Mouse (Mus musculus): Measurements from ENCODE around the gene Herc1. TPM values are rescaled to one million over a fixed set of nuclear protein-coding genes. Genes with fewer than 3 reads are reported as not detected.

Gene Herc1
- total RNA-seq, 4 experiments from 2014 or later: 106 to 127 (median 112) TPM

- DNase-seq (ENCODE audit: low spot score in 2 of 2): no peak
Observed at GRCm38 (mm10) chr9:66492361-66492760, 142.1 kb downstream of the Herc1 start.

GRCm38 (mm10) chr9:66493992-66494391 is 143.7 kb downstream of the Herc1 start:
- no peak for DNase-seq (ENCODE audit: low spot score in 2 of 2)

GRCm38 (mm10) chr9:66501248-66501647 is 151.0 kb downstream of the Herc1 start:
- no peak for DNase-seq (ENCODE audit: low spot score in 2 of 2)

- DNase-seq (ENCODE audit: low spot score in 2 of 2): no peak
Observed at GRCm38 (mm10) chr9:66503879-66504411, 153.7 kb downstream of the Herc1 start.

GRCm38 (mm10) chr9:66504518-66504917 is 154.3 kb downstream of the Herc1 start:
- DNase-seq (ENCODE audit: low spot score in 2 of 2): peak in 1 of 2 experiments; percentile 85

GRCm38 (mm10) chr9:66505141-66505917 is 155.1 kb downstream of the Herc1 start:
- DNase-seq (ENCODE audit: low spot score in 2 of 2): no peak

- no peak for DNase-seq (ENCODE audit: low spot score in 2 of 2)
Observed at GRCm38 (mm10) chr9:66506011-66506410, 155.8 kb downstream of the Herc1 start.

- no peak for DNase-seq (ENCODE audit: low spot score in 2 of 2)
Observed at GRCm38 (mm10) chr9:66506424-66506823, 156.2 kb downstream of the Herc1 start.

- no peak for DNase-seq (ENCODE audit: low spot score in 2 of 2)
Observed at GRCm38 (mm10) chr9:66507684-66508083, 157.4 kb downstream of the Herc1 start.

- DNase-seq (ENCODE audit: low spot score in 2 of 2): no peak
Observed at GRCm38 (mm10) chr9:66508890-66509399, 158.7 kb downstream of the Herc1 start.

- DNase-seq (ENCODE audit: low spot score in 2 of 2): no peak
Observed at GRCm38 (mm10) chr9:66510351-66510841, 160.1 kb downstream of the Herc1 start.

- DNase-seq (ENCODE audit: low spot score in 2 of 2): no peak
Observed at GRCm38 (mm10) chr9:66510944-66511343, 160.7 kb downstream of the Herc1 start.

GRCm38 (mm10) chr9:66511580-66512350 is 161.5 kb downstream of the Herc1 start:
- DNase-seq (ENCODE audit: low spot score in 2 of 2): peak; percentile 88 to 97

- DNase-seq (ENCODE audit: low spot score in 2 of 2): peak; percentile 67 to 89
Observed at GRCm38 (mm10) chr9:66512351-66512671, 162.1 kb downstream of the Herc1 start.

GRCm38 (mm10) chr9:66513150-66513549 is 162.9 kb downstream of the Herc1 start:
- peak in 1 of 2 experiments; percentile 43 for DNase-seq (ENCODE audit: low spot score in 2 of 2)

- peak in 1 of 2 experiments; percentile 56 for DNase-seq (ENCODE audit: low spot score in 2 of 2)
Observed at GRCm38 (mm10) chr9:66513661-66514255, 163.5 kb downstream of the Herc1 start.

- DNase-seq (ENCODE audit: low spot score in 2 of 2): no peak
Observed at GRCm38 (mm10) chr9:66514256-66514770, 164.1 kb downstream of the Herc1 start, which contains the start of gene Fbxl22. TSS of gene Fbxl22 (minus strand) at chr9:66514593.

GRCm38 (mm10) chr9:66515115-66515514 is 164.9 kb downstream of the Herc1 start:
- DNase-seq (ENCODE audit: low spot score in 2 of 2): no peak

- no peak for DNase-seq (ENCODE audit: low spot score in 2 of 2)
Observed at GRCm38 (mm10) chr9:66515680-66516210, 165.5 kb downstream of the Herc1 start.

GRCm38 (mm10) chr9:66516296-66516940 is 166.2 kb downstream of the Herc1 start:
- DNase-seq (ENCODE audit: low spot score in 2 of 2): no peak

Data from left cerebral cortex, adult 8-10 months (tissue).